Mouse (Mus musculus) erythroblast, embryonic 14.5 days (primary cell): Measurements from ENCODE around the gene Cln6. TPM values are rescaled to one million over a fixed set of nuclear protein-coding genes. Genes with fewer than 3 reads are reported as not detected.
"Not testable (repeated sequence)": the region's sequence is repeated elsewhere in the genome, so short reads cannot be mapped to it uniquely, and the experiment has no call there.

ENCODE experiments used
- H3K27me3 ChIP-seq: 2 replicates; pipeline ENCODE4 v1.6.1; 2012; ENCODE audit warnings: inconsistent platforms; ENCODE audit not compliant: control insufficient read depth
- H3K36me3 ChIP-seq: 2 replicates; pipeline ENCODE4 v1.6.1; 2012; ENCODE audit warnings: mild to moderate bottlenecking, inconsistent platforms; ENCODE audit not compliant: control insufficient read depth
- H3K4me1 ChIP-seq: 2 replicates; pipeline ENCODE4 v1.6.1; 2012; ENCODE audit warnings: inconsistent platforms; ENCODE audit not compliant: control insufficient read depth
- H3K4me3 ChIP-seq: replicated peaks from 2 replicates; pipeline ENCODE3; 2012; ENCODE audit warnings: moderate library complexity, mild to moderate bottlenecking, inconsistent platforms
- H3K9me3 ChIP-seq: 2 replicates; pipeline ENCODE4 v1.6.1; 2012; ENCODE audit warnings: low read length, inconsistent platforms, mixed read lengths; ENCODE audit not compliant: control insufficient read depth
- GATA1 ChIP-seq: IDR thresholded peaks from 2 replicates; pipeline ENCODE4 v1.6.1; 2012; ENCODE audit warnings: low read length, inconsistent platforms, mixed read lengths
- TAL1 ChIP-seq: IDR thresholded peaks from 3 replicates; pipeline ENCODE4 v1.6.1; 2012; ENCODE audit warnings: low read length, inconsistent platforms, mixed read lengths
- polyA plus RNA-seq: library from polyadenylated mRNA; stranded (reverse); fragments of >175 nt; gene quantifications from 2 replicates; pipeline ENCODE4 v1.2.3, GENCODE M21; 2012

Gene Cln6
- polyA plus RNA-seq, 1 experiment = 2.2 TPM

DNA sequence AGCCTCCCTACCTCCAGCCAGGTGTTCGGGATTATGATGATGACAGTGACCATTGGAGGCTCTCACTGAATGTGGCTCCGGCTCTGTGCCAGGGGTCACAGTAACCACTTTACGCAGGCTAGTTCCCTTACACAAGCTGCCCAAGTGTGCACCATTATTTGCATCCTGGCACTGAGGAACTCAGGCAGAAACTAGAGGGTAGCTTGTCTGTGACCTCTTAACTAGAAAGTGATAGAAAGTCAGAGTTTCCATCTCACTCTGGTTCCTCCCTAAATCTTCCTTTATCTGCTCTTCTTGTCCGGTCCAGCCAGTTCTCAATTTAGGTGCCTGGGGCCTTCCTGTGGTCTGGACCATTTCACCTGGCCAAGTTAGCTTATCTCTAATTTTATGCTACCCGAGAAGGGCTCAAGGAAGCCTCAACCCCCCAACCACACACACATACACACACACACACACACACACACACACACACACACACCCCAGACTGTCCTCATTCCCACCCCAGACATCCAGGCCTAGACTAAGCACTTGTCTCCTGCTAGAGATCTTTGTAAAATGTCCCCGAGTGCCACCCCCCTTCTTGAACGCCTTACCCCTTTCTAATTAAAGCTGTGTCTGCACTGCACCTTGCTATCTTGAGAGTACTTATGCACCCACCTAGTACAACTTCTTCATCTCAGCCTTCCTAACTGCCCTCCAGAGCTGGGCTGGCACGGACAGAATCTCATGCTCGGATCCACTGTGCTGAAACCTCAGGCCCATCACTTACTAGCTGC lies 22.1 kb upstream of the Cln6 start:
- H3K4me3 ChIP-seq = no peak overlapping the region
- no peak for TF ChIP-seq TAL1
- no peak for TF ChIP-seq GATA1
- no peaks in the 10 kb centered on the region for H3K27me3 ChIP-seq
- peaks cover 14% of the 10 kb centered on the region for H3K4me1 ChIP-seq
- H3K36me3 ChIP-seq = no peaks in the 10 kb centered on the region
- H3K9me3 ChIP-seq = no peaks in the 10 kb centered on the region

DNA sequence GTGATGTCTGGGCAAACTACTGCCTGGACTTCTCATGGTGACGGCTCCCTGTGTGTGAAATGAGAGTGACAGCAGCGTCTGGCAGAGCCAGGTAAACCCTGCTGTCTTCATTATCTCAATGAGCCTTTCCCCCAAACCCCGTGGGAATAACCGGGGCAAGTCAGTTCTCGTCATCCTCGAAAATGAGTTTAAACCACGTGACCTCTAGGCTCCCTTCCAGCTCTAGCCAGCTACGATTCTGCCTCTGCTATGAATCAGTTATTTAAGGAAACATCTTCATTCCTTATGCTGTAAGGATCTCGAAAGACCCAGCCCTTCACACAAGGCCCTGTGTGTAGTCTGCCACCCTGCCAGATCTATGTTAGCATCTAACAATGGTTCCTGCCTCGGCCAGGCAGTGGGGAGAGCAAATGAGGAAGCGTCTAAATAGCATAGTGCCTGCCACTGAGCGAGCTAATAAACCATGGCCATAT lies 21.4 kb upstream of the Cln6 start:
- Histone ChIP-seq H3K4me1 (peaks cover 10% of the 10 kb centered on the region), H3K36me3 (no peaks in the 10 kb centered on the region)
- TF ChIP-seq TAL1 (no peak), GATA1 (no peak)

DNA sequence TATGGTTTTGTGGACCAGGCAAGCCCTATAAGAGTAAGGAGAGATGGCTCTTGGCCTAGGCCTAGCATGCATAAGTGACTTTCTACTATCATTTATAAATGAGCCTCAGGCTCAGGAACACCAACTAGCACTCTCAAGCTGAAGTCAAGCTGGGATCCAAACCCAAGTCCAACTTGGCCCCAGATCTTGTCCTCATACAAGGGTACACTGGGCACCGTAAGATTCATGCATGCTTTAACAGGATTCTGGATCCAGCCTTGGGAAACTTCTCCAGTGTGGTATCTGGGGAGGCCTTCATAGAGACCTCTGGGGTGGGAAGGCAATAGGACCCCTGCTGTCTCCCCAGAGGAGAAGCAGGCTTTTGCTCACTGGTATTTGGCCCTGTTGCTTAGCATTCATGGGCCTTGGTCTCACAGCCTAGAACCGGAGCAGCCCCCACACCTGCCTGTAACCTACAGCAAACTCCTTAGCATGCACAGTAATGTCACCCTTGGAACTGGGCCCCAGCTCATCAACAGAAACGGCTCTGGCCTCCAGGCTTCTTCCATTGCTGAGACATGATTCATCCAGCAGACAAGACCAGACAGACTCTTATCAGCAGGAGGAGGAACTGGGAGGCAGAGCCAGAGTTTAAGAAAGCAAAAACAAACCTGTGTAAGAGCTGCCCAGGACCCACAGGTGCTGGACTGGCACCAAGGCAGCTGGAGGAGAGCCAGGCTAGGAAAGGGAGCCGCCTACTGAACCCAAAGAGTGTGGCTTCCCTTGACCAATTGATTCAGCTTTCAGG lies 20.6 kb upstream of the Cln6 start:
- Histone ChIP-seq H3K36me3 (no peaks in the 10 kb centered on the region), H3K9me3 (no peaks in the 10 kb centered on the region), H3K4me3 (no peak overlapping the region), H3K27me3 (no peaks in the 10 kb centered on the region), H3K4me1 (peaks cover 4% of the 10 kb centered on the region)
- TF ChIP-seq TAL1 = no peak
- no peak for TF ChIP-seq GATA1

More for the DNA sequence above, 21.4 kb upstream of the Cln6 start:
- Histone ChIP-seq H3K27me3 (no peaks in the 10 kb centered on the region), H3K9me3 (no peaks in the 10 kb centered on the region), H3K4me3 (no peak overlapping the region)

DNA sequence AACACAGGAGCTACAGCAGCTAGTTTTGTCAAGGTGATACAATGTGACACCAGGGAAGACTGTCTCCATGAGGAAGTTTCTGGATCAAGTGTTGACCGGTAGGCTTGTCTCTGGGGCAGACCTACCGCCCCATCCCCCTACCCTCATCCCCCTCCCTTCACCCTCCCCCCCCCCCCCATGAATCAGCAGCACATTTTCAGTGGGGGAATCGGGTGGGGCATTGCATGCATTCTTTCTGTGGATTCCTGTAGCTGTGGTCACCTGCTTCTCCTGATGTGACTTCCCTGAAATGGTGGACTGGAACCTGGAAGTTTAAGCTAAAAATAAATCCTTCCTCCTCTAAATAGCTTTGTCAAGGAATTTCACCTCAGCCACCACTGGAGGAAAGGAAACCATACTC lies 19.1 kb upstream of the Cln6 start:
- Histone ChIP-seq H3K27me3 (no peaks in the 10 kb centered on the region), H3K36me3 (no peaks in the 10 kb centered on the region), H3K4me3 (no peak overlapping the region), H3K4me1 (peaks cover 4% of the 10 kb centered on the region), H3K9me3 (no peaks in the 10 kb centered on the region)
- no peak for TF ChIP-seq GATA1
- TF ChIP-seq TAL1 = no peak

DNA sequence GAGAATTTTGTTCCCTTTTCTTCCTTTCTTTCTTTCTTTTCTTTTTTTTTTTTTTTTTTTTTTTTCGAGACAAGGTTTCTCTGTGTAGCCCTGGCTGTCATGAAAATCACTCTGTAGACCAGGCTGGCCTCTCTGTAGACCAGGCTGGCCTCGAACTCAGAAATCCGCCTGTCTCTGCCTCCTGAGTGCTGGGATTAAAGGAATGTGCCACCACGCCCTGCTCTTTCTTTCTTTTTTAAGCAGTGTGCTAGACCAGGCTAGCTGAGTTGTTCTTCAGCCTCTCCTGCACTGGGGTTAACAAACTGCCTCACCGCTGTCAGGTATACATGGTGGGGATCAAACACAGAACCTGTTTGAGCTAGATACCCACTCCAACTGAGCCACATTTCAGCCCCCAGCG lies 18.7 kb upstream of the Cln6 start:
- not testable (repeated sequence) for H3K4me1 ChIP-seq, H3K4me3 ChIP-seq, H3K27me3 ChIP-seq, H3K9me3 ChIP-seq, H3K36me3 ChIP-seq

DNA sequence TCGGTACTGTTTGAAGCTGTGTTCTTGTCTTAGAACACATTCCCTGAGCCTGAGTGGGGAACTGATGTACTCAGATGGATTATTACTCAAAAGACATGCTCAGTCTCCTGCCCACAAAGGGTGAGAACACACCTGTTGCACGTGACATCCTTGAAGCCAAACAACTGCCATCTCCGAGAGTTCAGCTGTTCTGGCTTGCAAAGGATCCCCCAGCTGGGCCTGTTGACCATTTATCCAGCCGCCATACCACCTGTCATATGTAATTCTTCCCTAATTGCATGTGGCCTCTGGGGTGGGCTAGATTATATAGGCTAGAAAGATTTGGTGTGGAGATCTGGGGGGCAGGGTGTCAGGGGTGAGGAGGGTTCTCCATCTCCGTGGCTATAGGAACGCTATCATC lies 17.8 kb upstream of the Cln6 start:
- Histone ChIP-seq H3K9me3 (no peaks in the 10 kb centered on the region), H3K27me3 (no peaks in the 10 kb centered on the region), H3K4me1 (peaks cover 6% of the 10 kb centered on the region), H3K4me3 (no peak overlapping the region), H3K36me3 (no peaks in the 10 kb centered on the region)
- no peak for TF ChIP-seq TAL1
- TF ChIP-seq GATA1 = no peak

DNA sequence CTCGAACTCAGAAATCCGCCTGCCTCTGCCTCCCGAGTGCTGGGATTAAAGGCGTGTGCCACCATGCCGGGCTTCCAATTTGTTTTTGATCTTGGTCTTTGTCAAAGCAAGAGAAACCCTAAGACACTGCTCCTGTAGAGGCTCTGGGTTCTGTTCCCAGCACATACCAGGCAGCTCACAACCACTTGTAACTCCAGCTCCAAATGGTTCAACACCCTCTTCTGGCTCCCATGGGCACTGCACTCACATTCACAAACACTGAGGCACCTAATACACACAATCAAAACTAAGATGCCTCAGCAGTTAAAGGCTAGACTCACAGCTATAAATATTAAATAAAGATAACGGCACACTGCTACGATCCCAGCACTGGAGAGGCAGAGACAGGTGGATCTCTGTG lies 16.8 kb upstream of the Cln6 start:
- H3K27me3 ChIP-seq = no peaks in the 10 kb centered on the region
- no peaks in the 10 kb centered on the region for H3K9me3 ChIP-seq
- H3K4me1 ChIP-seq = peaks cover 15% of the 10 kb centered on the region
- H3K4me3 ChIP-seq = no peak overlapping the region
- TF ChIP-seq GATA1 (no peak), TAL1 (no peak)
- H3K36me3 ChIP-seq = no peaks in the 10 kb centered on the region

DNA sequence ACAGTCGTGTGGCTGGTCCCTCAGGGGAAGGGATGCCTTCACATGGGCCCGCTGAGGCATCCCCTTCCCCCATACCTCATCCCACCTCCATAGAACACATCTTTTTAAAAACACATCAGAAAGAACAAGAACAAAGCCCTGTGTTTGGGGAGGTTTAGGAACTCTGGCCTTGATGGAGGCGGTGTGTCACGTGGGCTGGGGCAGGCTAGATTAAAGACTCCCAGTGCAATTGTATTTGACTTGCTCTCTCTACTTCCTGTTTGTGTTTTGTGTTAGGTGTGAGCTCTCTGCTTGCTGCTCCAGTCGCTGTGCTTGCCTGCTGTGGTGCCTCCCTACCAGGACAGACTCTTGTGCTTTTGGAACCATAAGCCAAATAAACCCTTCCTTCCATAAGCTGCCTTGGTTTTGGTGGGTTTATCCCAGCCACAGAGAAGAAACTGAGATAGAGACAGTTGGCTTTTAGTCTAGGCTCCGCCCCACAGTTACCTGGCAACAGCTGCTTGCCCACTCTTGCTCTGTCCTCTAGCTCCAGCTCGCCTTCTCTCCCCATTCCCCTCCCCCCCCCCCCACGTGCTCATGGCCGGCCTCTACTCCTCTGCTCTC lies 12.7 kb upstream of the Cln6 start:
- Histone ChIP-seq H3K27me3 (no peaks in the 10 kb centered on the region; the same call in 1 of the 2 replicates), H3K4me1 (peaks cover 35% of the 10 kb centered on the region)
- TF ChIP-seq TAL1 (no peak), GATA1 (no peak)

DNA sequence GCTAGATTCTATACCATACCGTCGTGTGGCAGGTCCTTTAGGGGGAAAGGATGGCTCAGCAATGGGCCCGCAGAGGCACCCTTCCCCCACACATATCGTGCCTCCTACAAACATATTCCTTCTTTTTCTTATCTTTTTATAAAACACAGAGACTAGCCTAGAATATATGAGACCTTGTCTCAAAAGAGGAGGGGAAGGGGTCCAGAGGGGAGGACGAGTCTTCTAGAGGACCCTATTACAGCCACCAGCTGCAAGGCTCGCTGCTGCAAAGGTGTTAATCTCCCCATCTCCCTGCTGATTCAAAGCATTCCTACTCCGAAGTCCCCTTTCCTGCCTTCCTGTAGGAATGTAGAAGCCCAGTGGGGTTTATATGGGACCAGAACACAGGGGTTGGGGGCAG lies 12.1 kb upstream of the Cln6 start:
- TF ChIP-seq GATA1 (no peak), TAL1 (no peak)
- peaks cover 35% of the 10 kb centered on the region for H3K4me1 ChIP-seq
- no peaks in the 10 kb centered on the region for H3K36me3 ChIP-seq
- no peak overlapping the region for H3K4me3 ChIP-seq
- no peaks in the 10 kb centered on the region; the same call in 1 of the 2 replicates for H3K27me3 ChIP-seq
- H3K9me3 ChIP-seq = no peaks in the 10 kb centered on the region

More for the DNA sequence above, 12.7 kb upstream of the Cln6 start:
- no peaks in the 10 kb centered on the region for H3K9me3 ChIP-seq
- H3K36me3 ChIP-seq = no peaks in the 10 kb centered on the region
- no peak overlapping the region for H3K4me3 ChIP-seq
